Mouse (Mus musculus) intestine, embryonic 16.5 days (tissue): ENCODE measurements around the gene Castor1. TPM values are rescaled to one million over a fixed set of nuclear protein-coding genes. Genes with fewer than 3 reads are reported as not detected.

Experiments used
- ATAC-seq: fragments of 200-750 bp; cut with Nextera tagmentation; 2 replicates; pipeline ENCODE4 v1.8.0; 2017; ENCODE audit warnings: moderate TSS enrichment, moderate library complexity
- H3K27ac ChIP-seq: fragments of 300-500 bp; sonication (generic); 2 replicates; pipeline ENCODE4 v1.5.1; 2014; ENCODE audit warnings: mild to moderate bottlenecking, low read length
- H3K27me3 ChIP-seq: fragments of 300-500 bp; sonication (generic); replicated peaks from 2 replicates; pipeline ENCODE4 v1.6.1; 2014; ENCODE audit warnings: low read length, control low read depth, mixed read lengths; ENCODE audit not compliant: control insufficient read depth, insufficient read depth
- H3K36me3 ChIP-seq: fragments of 300-500 bp; sonication (generic); 2 replicates; pipeline ENCODE4 v1.6.1; 2014; ENCODE audit warnings: low read length, control low read depth; ENCODE audit not compliant: control insufficient read depth, insufficient read depth
- H3K4me1 ChIP-seq: fragments of 300-500 bp; sonication (generic); 2 replicates; pipeline ENCODE4 v1.6.1; 2014; ENCODE audit warnings: low read length, control low read depth, mixed read lengths; ENCODE audit not compliant: control insufficient read depth, insufficient read depth
- H3K4me2 ChIP-seq: fragments of 300-500 bp; sonication (generic); 2 replicates; pipeline ENCODE4 v1.6.1; 2014; ENCODE audit warnings: low read depth, low read length, control low read depth
- H3K4me3 ChIP-seq: fragments of 300-500 bp; sonication (generic); 2 replicates; pipeline ENCODE4 v1.5.1; 2014; ENCODE audit warnings: mild to moderate bottlenecking, low read length
- H3K9ac ChIP-seq: fragments of 300-500 bp; sonication (generic); 2 replicates; pipeline ENCODE4 v1.6.1; 2014; ENCODE audit warnings: low read depth, low read length
- H3K9me3 ChIP-seq: fragments of 300-500 bp; sonication (generic); 2 replicates; pipeline ENCODE4 v1.6.1; 2016; ENCODE audit warnings: low read length, control low read depth; ENCODE audit not compliant: control insufficient read depth
- WGBS: fragments of 180-500 bp; shearing (Covaris S2); extraction: QIAGEN DNeasy Blood & Tissue Kit; methylation state at CpG from one replicate; pipeline ENCODE4 v1.1.7; 2014; 5-methylcytosine and 5-hydroxymethylcytosine counted together
- polyA plus RNA-seq: library from polyadenylated mRNA; unstranded; fragments of >200 nt; fragmentation: Nextera tagmentation; extraction: Ambion mirVana; gene quantifications from 2 replicates; pipeline ENCODE4 v1.2.1, GENCODE M21; 2015

The Castor1 gene
- polyA plus RNA-seq, 1 experiment from 2014 or later, result 5.9 TPM

GRCm38 (mm10) chr11:4203705-4204074 lies 14.3 kb upstream of the Castor1 start:
- Histone ChIP-seq H3K9me3 (no peaks in the 10 kb centered on the region), H3K27ac (peak overlapping the region; percentile 84), H3K4me3 (no peak overlapping the region), H3K4me1 (0 out of 2 replicates have a peak, but pooled peaks cover 5% of the 10 kb centered on the region), H3K36me3 (0 out of 2 replicates have a peak, but pooled peaks cover 5% of the 10 kb centered on the region), H3K9ac (peak overlapping the region; percentile 50; the same call in 1 of the 2 replicates), H3K27me3 (no peaks in the 10 kb centered on the region), H3K4me2 (0 out of 2 replicates have a peak overlapping the region, but pooled peaks have one; percentile 23)
- WGBS, result 32% methylated on average over 2 of the region's 2 CpGs
- peak; percentile 93 for ATAC-seq

- no peak for ATAC-seq
- H3K4me2 ChIP-seq, result no peak overlapping the region
- H3K4me1 ChIP-seq, result 0 out of 2 replicates have a peak, but pooled peaks cover 5% of the 10 kb centered on the region
- H3K27me3 ChIP-seq, result no peaks in the 10 kb centered on the region
- H3K36me3 ChIP-seq, result 0 out of 2 replicates have a peak, but pooled peaks cover 5% of the 10 kb centered on the region
- no peak overlapping the region for H3K27ac ChIP-seq
- no peaks in the 10 kb centered on the region for H3K9me3 ChIP-seq
- H3K9ac ChIP-seq, result no peak overlapping the region
- no peak overlapping the region for H3K4me3 ChIP-seq
- WGBS, result 84% methylated on average over 5 of the region's 5 CpGs
Measured at GRCm38 (mm10) chr11:4205097-4205655, 12.8 kb upstream of the Castor1 start.

GRCm38 (mm10) chr11:4205951-4206350 lies 12.1 kb upstream of the Castor1 start:
- no peak for ATAC-seq
- Histone ChIP-seq H3K4me3 (no peak overlapping the region), H3K4me1 (0 out of 2 replicates have a peak, but pooled peaks cover 5% of the 10 kb centered on the region), H3K9ac (no peak overlapping the region), H3K27ac (no peak overlapping the region), H3K27me3 (no peaks in the 10 kb centered on the region), H3K9me3 (no peaks in the 10 kb centered on the region), H3K4me2 (no peak overlapping the region), H3K36me3 (peaks cover 5% of the 10 kb centered on the region; the same call in 1 of the 2 replicates)
- WGBS, result 86% methylated on average over 7 of the region's 7 CpGs

GRCm38 (mm10) chr11:4206563-4206962 lies 11.5 kb upstream of the Castor1 start:
- peaks cover 5% of the 10 kb centered on the region; the same call in 1 of the 2 replicates for H3K36me3 ChIP-seq
- no peak overlapping the region for H3K27ac ChIP-seq
- H3K9ac ChIP-seq, result no peak overlapping the region
- no peak for ATAC-seq
- H3K9me3 ChIP-seq, result no peaks in the 10 kb centered on the region
- H3K4me3 ChIP-seq, result no peak overlapping the region
- H3K4me1 ChIP-seq, result 0 out of 2 replicates have a peak, but pooled peaks cover 5% of the 10 kb centered on the region
- no peak overlapping the region for H3K4me2 ChIP-seq
- WGBS, result 61% methylated on average over 6 of the region's 6 CpGs
- no peaks in the 10 kb centered on the region for H3K27me3 ChIP-seq

DNA sequence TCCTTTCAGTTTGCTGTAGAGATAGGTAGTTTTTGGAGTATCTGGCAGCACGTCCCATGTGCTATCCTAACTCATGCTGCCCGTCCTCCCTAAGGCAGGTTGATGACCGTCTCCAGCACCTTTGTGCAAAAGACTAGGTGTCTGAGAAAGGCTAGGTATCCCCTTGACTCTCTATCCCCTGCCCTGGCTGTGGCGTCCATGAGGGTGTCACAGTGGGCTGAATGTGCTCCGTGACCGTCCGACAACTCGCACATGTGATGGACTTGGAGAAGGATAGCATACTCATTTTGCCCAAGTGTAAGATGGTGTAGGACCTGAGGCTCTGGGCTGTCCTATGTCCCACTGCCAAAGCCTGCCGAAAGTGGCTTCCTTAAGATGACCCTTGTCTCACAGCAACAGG lies 10.4 kb upstream of the Castor1 start:
- no peaks in the 10 kb centered on the region for H3K27me3 ChIP-seq
- no peak overlapping the region for H3K9ac ChIP-seq
- WGBS, result 91% methylated on average over 9 of the region's 9 CpGs
- no peak overlapping the region for H3K4me3 ChIP-seq
- no peak for ATAC-seq
- H3K4me2 ChIP-seq, result no peak overlapping the region
- no peak overlapping the region for H3K27ac ChIP-seq
- H3K4me1 ChIP-seq, result 0 out of 2 replicates have a peak, but pooled peaks cover 5% of the 10 kb centered on the region
- peaks cover 5% of the 10 kb centered on the region; the same call in 1 of the 2 replicates for H3K36me3 ChIP-seq
- no peaks in the 10 kb centered on the region for H3K9me3 ChIP-seq

- no peak overlapping the region for H3K9ac ChIP-seq
- no peak for ATAC-seq
- no peaks in the 10 kb centered on the region for H3K4me1 ChIP-seq
- no peak overlapping the region for H3K27ac ChIP-seq
- WGBS, result 80% methylated on average over 5 of the region's 5 CpGs
- H3K4me3 ChIP-seq, result no peak overlapping the region
- no peaks in the 10 kb centered on the region for H3K27me3 ChIP-seq
- no peak overlapping the region for H3K4me2 ChIP-seq
- H3K36me3 ChIP-seq, result peaks cover 8% of the 10 kb centered on the region; the same call in 1 of the 2 replicates
- H3K9me3 ChIP-seq, result no peaks in the 10 kb centered on the region
Measured at GRCm38 (mm10) chr11:4209556-4209955, 8.5 kb upstream of the Castor1 start.

- Histone ChIP-seq H3K36me3 (peaks cover 14% of the 10 kb centered on the region; the same call in 1 of the 2 replicates), H3K27ac (no peak overlapping the region), H3K4me3 (no peak overlapping the region), H3K4me1 (no peaks in the 10 kb centered on the region; the same call in 1 of the 2 replicates), H3K4me2 (no peak overlapping the region), H3K9ac (no peak overlapping the region), H3K9me3 (no peaks in the 10 kb centered on the region), H3K27me3 (no peaks in the 10 kb centered on the region)
- 57% methylated on average over 1 of the region's 1 CpGs for WGBS
- ATAC-seq, result no peak
Measured at GRCm38 (mm10) chr11:4210786-4211185, 7.2 kb upstream of the Castor1 start.

DNA sequence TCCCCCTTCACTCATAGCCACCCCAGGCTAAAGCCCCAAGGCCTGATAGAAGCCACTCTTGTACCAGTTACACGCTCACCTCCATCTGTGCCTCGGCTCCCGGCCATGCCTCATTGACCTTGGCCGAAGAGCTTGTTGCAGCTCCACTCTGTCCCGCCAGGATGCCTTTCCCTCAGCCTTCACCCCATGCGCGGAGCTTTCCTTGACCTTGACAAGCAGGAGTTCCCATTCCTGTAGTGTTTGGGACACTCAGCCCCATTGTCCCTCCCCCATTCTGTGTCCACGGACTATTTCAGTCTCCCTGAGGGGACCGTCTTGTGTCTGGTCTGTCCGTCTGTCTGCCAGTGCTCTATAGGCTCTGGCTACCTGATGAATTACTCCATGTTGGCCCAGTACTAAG lies 4.9 kb upstream of the Castor1 start:
- Histone ChIP-seq H3K36me3 (peaks cover 9% of the 10 kb centered on the region; the same call in 1 of the 2 replicates), H3K27ac (no peak overlapping the region), H3K4me3 (no peak overlapping the region), H3K4me2 (no peak overlapping the region), H3K9ac (no peak overlapping the region), H3K9me3 (no peaks in the 10 kb centered on the region), H3K27me3 (no peaks in the 10 kb centered on the region), H3K4me1 (peaks cover 4% of the 10 kb centered on the region; the same call in 1 of the 2 replicates)
- 87% methylated on average over 10 of the region's 10 CpGs for WGBS
- ATAC-seq, result no peak

DNA sequence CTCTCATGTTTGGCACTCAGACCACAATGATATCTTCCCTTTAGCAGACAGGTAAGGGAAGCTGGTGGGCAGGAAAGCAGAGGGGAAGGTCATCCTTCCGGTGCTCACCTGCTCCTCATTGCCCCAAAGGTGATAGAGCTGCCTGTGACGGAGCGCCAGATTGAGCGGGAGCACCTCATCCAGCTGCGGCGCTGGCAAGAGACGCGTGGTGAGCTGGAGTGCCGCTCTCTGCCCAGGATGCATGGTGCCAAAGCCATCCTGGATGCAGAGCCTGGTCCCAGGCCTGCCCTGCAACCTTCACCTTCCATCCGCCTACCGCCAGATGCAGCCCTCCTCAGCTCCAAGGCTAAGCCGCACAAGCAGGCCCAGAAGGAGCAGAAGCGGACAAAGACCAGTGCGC lies 3.5 kb upstream of the Castor1 start:
- H3K27me3 ChIP-seq, result no peaks in the 10 kb centered on the region
- WGBS, result 95% methylated on average over 14 of the region's 14 CpGs
- H3K4me2 ChIP-seq, result no peak overlapping the region
- H3K9me3 ChIP-seq, result no peaks in the 10 kb centered on the region
- peaks cover 9% of the 10 kb centered on the region; the same call in 1 of the 2 replicates for H3K36me3 ChIP-seq
- no peak overlapping the region for H3K9ac ChIP-seq
- peaks cover 4% of the 10 kb centered on the region; the same call in 1 of the 2 replicates for H3K4me1 ChIP-seq
- no peak for ATAC-seq
- H3K27ac ChIP-seq, result no peak overlapping the region
- H3K4me3 ChIP-seq, result no peak overlapping the region
